Mouse (Mus musculus): Measurements from ENCODE around the gene Adal. TPM values are rescaled to one million over a fixed set of nuclear protein-coding genes. Genes with fewer than 3 reads are reported as not detected.
"Not testable (repeated sequence)": the region's sequence is repeated elsewhere in the genome, so short reads cannot be mapped to it uniquely, and the experiment has no call there.

The Adal gene
- polyA plus RNA-seq (2017; shearing (Covaris generic)): 10 to 100 TPM; 20.4 to 22.6 TPM

GRCm38 (mm10) chr2:121140018-121140882, at the start of gene Adal, which contains the start of gene Lcmt2:
Adal (plus strand) TSS chr2:121140428.
Lcmt2 (minus strand) TSS chr2:121140653.
- ATAC-seq: peak; percentile 86

GRCm38 (mm10) chr2:121102051-121102450, 38.2 kb upstream of the Adal start:
- ATAC-seq: peak; percentile 46

DNA sequence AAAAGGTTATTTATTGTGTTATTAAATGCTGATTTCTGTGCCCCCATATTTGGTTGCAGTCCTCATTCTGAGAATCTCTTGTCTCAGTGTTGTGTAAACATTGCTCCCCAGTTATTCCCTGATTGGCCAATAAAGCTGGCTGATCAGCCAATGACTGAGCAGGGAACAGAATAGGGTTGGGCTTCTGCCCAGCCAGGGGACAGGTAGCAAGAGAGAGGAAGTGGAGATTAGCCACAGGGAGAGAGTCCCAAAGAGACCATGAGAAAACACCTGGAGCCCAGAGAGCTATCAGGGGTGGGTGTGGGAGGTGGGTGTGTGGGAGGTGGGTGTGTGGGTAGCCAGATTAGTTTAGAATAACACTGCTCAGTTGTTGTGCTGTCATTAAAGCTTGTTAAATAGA, 34.3 kb upstream of the Adal start:
- ATAC-seq: no peak

DNA sequence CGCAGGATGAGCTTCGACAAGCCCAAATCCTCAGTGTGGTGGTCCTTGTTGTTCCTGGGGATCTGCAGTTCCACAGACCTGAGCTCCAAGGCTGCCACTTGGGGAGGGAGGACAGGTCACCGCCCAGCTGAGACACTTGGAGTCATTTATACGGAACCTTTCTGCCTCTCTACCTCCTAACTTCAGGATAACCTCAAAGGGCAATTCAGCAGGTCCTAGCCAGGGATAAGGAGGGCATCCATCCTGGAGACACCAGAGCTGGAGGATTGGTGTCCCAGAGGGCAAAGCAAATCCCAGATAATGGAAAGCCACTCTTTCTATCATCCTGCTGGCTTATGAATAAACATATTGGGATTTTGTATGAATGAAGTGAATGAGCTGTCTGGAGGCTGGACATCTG, 30.5 kb upstream of the Adal start, which contains the start of gene Tgm7:
Gene Tgm7, minus strand, starts transcription at position 101 of the 400 bp plus-strand sequence.
- no peak for ATAC-seq

GRCm38 (mm10) chr2:121115418-121115817, 24.8 kb upstream of the Adal start:
- no peak for ATAC-seq

DNA sequence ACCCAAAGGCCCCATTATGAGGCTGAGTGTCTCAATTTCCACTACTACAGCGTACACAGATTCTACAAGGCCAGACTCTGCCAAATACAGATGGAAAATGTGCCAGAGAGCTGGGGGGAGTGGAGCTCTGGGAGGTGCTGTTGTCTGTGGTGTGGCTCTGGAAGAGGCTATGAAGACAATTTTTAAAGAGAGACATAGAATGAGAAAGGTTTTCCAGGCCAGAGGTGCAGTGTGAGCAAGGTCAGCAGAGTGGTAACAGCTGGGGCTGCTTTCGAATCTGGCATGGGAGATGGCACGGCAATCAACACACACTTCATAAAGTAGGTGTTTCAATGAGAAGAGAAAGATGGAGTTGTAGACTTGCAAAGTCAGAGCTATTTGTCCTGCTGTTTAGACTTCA, 21.0 kb upstream of the Adal start:
- ATAC-seq: no peak

- not testable (repeated sequence) for ATAC-seq
These were observed 13.9 kb upstream of the Adal start for GRCm38 (mm10) chr2:121126302-121126701.

GRCm38 (mm10) chr2:121127536-121127935, 12.7 kb upstream of the Adal start:
- ATAC-seq: no peak

DNA sequence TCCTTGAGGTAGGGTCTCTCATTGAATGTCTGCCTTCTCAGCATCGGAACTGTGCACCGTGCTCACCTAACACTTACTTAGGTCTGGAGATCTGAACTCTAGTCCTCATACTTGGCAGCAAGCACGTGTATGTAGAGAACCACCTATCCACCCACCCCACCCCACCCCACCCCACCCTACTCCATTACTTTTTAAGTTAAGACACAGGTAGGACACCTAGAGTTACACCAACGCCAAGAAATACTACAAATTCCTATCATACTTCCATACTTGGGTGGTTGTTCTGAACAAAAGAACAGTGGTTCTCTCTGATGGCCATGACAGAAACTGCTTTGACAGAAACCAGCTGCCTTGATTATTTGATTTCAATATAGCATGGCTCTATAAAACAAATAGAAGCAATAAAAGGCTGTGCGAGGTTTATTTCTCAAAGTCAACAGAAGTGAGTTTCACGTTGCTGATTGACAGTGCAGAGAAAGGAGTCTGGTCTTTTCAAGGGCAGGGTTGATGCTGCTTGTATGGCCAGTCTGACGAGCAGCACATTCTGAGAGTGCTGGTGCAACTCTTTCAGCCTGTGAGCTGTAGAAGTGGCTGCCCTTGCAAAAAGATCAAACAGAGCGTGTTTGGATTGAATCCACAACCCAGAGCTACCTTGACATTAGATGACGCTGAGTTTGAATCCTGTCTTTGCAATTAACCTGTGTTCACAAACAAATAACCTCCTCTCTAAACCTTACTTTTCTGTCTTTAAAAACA, 11.2 kb upstream of the Adal start:
- no peak for ATAC-seq

DNA sequence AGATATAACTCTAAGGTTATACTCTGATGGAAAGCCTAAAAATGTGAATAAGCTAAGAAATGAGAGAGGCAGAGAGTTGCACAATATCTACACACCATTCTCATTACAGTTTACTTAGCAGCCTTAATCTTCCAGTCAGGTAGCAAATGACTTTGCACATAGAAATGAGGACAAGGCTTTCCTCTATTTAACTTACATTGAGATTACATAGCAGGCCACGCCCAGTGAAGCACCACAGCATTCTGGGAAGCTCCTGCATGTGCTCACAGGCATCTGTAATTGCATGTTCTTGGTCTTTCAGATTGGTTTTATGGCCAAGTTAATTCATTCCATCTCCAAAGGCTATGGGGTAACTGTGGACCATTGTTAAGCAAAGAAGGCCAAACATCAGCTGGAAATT, 7.4 kb upstream of the Adal start:
- no peak for ATAC-seq

DNA sequence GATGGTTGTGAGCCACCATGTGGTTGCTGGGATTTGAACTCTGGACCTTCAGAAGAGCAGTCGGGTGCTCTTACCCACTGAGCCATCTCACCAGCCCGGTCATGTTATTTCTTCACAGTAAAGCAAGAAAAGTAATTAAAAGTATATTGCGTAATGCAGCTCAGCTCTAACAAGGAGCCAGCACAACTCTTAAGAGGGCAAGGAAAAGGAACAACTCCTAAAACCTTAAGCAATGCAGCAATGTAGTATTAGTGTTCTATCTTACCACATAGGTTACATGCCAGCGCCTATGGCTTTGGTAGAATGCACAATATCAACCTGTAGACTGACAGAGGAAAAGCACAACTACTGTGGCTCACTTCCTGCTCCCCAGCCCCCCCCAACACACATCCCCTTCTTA, 2.9 kb upstream of the Adal start:
- ATAC-seq: no peak

DNA sequence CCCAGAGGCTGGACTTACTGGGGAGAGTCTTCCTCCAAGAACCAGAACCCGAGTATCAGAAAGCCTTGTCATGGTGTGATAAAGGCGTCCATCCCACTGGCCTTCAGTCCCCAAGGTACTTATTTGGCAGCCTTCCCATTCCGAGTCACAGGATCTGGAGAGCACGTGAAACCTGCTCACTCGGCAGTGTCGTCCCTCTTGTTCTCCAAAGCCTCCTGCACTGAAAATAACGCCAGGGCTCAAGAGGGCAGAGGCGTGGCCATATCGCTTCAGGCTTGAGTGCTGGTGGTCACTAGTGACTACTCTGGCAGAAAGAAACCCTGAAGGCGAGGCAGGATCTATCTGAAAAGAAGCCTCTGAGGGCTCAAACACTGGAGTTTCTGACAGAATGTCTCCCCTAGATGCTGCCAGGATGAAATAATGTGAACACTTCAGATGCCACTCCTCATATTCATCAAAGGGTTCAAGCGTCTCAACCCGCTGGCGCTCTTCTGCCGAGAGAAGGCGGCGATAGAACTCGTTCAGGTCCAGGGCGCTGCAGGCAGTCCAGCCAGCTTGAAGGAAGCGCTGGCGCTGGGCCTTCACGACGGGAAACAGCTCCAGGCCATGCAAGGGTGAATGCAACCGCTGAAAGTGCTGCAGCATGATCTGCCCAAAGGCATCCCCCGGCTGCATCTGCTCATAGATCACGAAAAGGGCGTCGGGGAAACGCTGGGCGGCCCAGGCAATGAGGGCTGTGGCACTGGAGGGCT, 786 bp upstream of the Adal start:
- ATAC-seq: peak; percentile 24

- ATAC-seq: no peak
These were observed 1.2 kb downstream of the Adal start for GRCm38 (mm10) chr2:121141216-121142035.

DNA sequence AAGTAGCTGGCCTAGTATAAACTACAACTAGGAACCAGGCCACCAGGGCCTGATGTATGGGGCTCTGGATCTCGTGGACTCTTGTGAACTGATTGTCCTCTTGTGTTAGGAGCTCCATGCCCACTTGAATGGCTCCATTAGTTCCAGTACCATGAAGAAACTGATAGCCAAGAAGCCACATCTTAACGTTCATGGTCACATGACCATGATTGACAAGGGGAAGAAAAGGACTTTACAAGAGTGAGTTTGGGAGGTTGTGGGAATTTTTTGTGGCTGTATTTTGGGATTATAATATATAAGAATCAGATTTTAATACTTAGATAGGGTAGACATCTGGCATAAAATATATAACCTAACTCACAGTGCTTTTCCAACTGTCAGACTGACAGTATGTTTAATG, 2.2 kb downstream of the Adal start:
- no peak for ATAC-seq

DNA sequence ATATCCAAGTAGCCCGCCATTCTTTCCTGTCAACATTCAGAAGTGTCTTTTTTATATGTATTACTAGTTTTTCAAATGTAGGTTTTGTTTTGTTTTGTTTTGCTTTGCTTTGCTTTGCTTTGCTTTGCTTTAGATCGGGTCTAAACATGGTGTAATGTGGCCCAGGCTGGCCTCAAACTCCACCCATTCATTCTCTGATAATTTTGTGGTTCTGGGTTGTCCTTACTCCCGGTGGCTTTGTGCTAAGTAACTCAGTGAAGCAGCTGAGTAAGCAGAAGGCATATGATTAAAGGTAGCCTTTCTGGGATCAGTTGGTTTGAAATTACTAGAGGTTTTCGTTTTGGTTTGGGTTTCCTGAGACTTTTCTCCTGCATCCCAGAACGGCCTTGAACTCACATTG, 9.5 kb downstream of the Adal start:
- ATAC-seq: no peak

DNA sequence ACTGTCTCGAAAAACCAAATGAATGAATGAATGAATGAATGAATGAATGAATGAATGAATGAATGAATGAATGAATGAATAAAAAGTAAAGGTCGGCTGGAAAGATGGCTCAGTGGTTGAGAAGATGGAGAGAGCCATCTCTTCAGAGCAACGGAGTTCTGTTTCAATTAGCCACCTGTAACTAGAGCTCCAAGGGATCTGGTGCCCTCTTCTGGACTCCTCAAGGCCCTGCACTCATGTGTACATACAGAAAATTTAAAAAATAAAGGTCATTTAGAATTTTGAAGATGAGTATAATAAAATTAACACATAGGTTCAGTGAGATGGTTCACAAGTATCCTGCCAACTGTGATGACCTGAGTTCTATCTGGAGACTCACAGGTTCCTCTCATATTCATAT, 12.9 kb downstream of the Adal start:
- no peak for ATAC-seq

- ATAC-seq: no peak
These were observed 28.9 kb downstream of the Adal start for GRCm38 (mm10) chr2:121169173-121169572.

DNA sequence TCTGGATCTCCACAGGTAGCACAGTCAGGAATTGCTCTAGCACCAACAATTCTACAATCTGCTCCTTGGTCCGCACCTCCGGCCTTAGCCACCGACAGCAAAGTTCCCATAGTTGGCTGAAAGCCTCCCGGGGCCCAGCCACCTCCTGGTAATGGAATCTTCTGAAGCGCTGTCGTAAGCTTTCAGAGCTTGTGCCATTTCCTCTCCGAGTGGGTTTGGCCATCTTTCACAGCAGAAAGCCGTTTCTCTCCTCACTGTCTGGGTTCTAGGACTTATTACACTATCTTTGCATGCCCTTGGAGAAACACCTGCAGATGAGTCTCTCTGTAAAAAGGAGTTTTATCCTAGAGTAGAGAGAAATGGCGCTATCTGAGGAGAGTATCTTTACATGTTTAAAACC, 29.7 kb downstream of the Adal start:
- no peak for ATAC-seq

GRCm38 (mm10) chr2:121170481-121170971, 30.3 kb downstream of the Adal start, which contains the start of gene Tubgcp4:
Tubgcp4 (plus strand) TSS chr2:121170654.
- peak; percentile 19 for ATAC-seq

DNA sequence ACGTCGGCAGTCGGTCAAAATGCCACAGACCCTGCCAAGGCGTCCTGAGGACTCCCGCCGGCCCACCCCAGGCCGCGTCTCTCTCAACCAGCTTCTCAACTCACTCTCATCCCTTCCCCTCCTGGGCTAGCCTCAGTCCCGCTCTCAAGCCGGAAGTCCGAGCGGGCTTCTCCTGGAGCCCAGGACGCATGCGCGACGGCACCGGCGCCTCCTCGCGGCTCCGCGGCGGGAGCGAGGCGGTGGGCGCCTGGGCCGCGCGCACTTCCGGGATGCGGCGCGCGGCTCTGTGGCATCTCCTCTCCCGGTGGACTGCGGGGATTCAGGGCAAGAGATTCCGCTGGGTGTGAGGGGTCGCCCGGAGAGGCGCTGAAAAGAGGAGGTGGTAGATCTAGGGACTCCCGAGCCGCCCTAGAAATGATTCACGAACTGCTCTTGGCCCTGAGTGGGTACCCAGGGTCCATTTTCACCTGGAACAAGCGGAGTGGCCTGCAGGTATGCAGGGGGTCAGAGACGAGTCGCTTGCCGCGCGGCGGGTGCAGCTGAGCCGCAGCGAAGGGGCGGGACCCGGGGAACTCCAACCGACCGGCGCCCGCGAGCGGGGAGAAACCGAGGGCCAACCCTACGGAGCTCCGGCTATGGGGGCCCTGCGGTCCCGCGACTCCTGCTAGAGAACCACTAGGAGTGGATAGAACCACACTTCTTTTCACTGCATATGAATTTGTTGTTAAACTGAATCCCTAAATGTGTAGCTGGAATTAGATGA, 30.9 kb downstream of the Adal start, which contains the start of gene Zscan29:
Gene Zscan29, minus strand, starts transcription at position 146 of the 763 bp plus-strand sequence.
- ATAC-seq: peak; percentile 85
